Mouse (Mus musculus): ENCODE measurements around the gene Igfbp2. TPM values are rescaled to one million over a fixed set of nuclear protein-coding genes. Genes with fewer than 3 reads are reported as not detected.

The Igfbp2 gene
- total and polyA plus RNA-seq, 2 experiments, result 500 to 1,009 TPM

GRCm38 (mm10) chr1:72815616-72816015 is 8.7 kb upstream of the Igfbp2 start:
- H3K4me3 ChIP-seq (ENCODE audit: insufficient read depth, low read depth, low read length), result no peak overlapping the region
- DNase-seq (ENCODE audit: extremely low read depth, low read depth, low spot score), result no peak
- H3K9ac ChIP-seq (ENCODE audit: low read depth, low read length), result no peak overlapping the region
- H3K27ac ChIP-seq (replicated peaks; ENCODE audit: insufficient read depth, low read depth, low read length), result no peak overlapping the region
- no peaks in the 10 kb centered on the region for H3K27me3 ChIP-seq (ENCODE audit: control insufficient read depth, insufficient read depth, low read length)
- WGBS, result 94% methylated on average over 3 of the region's 3 CpGs
- H3K79me2 ChIP-seq (ENCODE audit: control insufficient read depth, insufficient read depth, low read length), result no peaks in the 10 kb centered on the region
- TF ChIP-seq POLR2A (IDR thresholded peaks at IDR 0.05; ENCODE audit: extremely low read depth, insufficient read depth, low read length) (no peak), CTCF (IDR thresholded peaks at IDR 0.05; ENCODE audit: low read depth, low read length) (no peak)
- H3K36me3 ChIP-seq (ENCODE audit: control insufficient read depth, insufficient read depth, low read length), result no peaks in the 10 kb centered on the region
- no peaks in the 10 kb centered on the region for H3K4me1 ChIP-seq (ENCODE audit: control insufficient read depth, insufficient read depth, low read length)

DNA sequence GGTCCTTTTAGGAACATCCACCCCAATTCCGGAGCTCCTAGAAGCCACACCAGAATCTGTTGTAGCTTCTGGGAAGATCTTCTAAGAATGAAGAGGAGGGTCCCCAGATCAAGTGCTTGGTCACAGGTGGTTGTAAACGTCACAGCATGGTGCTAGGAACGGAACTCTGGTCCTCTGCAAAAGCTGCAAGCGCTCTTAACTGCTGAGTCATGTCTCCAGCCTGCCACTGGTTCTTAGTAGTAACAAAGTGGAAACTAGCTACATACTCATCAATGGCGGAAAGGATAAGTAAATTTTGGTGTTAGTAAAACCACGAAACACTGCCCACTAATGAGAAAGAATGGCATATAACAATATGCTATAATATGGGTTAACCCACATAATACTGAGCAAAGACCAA is 4.3 kb upstream of the Igfbp2 start:
- no peaks in the 10 kb centered on the region for H3K79me2 ChIP-seq (ENCODE audit: control insufficient read depth, insufficient read depth, low read length)
- H3K4me1 ChIP-seq (ENCODE audit: control insufficient read depth, insufficient read depth, low read length), result no peaks in the 10 kb centered on the region
- WGBS, result 91% methylated on average over 6 of the region's 6 CpGs
- no peaks in the 10 kb centered on the region for H3K36me3 ChIP-seq (ENCODE audit: control insufficient read depth, insufficient read depth, low read length)
- TF ChIP-seq CTCF (IDR thresholded peaks at IDR 0.05; ENCODE audit: low read depth, low read length) (no peak), POLR2A (IDR thresholded peaks at IDR 0.05; ENCODE audit: extremely low read depth, insufficient read depth, low read length) (no peak)
- DNase-seq (ENCODE audit: extremely low read depth, low read depth, low spot score), result no peak
- H3K4me3 ChIP-seq (ENCODE audit: insufficient read depth, low read depth, low read length), result no peak overlapping the region
- H3K27me3 ChIP-seq (ENCODE audit: control insufficient read depth, insufficient read depth, low read length), result no peaks in the 10 kb centered on the region
- H3K9ac ChIP-seq (ENCODE audit: low read depth, low read length), result no peak overlapping the region
- no peak overlapping the region for H3K27ac ChIP-seq (replicated peaks; ENCODE audit: insufficient read depth, low read depth, low read length)

GRCm38 (mm10) chr1:72822893-72823292 is 1.4 kb upstream of the Igfbp2 start:
- no peaks in the 10 kb centered on the region for H3K79me2 ChIP-seq (ENCODE audit: control insufficient read depth, insufficient read depth, low read length)
- 92% methylated on average over 10 of the region's 10 CpGs for WGBS
- DNase-seq (ENCODE audit: extremely low read depth, low read depth, low spot score), result no peak
- H3K4me1 ChIP-seq (ENCODE audit: control insufficient read depth, insufficient read depth, low read length), result no peaks in the 10 kb centered on the region
- H3K9ac ChIP-seq (ENCODE audit: low read depth, low read length), result no peak overlapping the region
- no peak for TF ChIP-seq POLR2A (IDR thresholded peaks at IDR 0.05; ENCODE audit: extremely low read depth, insufficient read depth, low read length)
- TF ChIP-seq CTCF (IDR thresholded peaks at IDR 0.05; ENCODE audit: low read depth, low read length), result no peak
- H3K27me3 ChIP-seq (ENCODE audit: control insufficient read depth, insufficient read depth, low read length), result no peaks in the 10 kb centered on the region
- H3K27ac ChIP-seq (replicated peaks; ENCODE audit: insufficient read depth, low read depth, low read length), result no peak overlapping the region
- no peaks in the 10 kb centered on the region; the same call in 1 of the 2 replicates for H3K36me3 ChIP-seq (ENCODE audit: control insufficient read depth, insufficient read depth, low read length)
- no peak overlapping the region for H3K4me3 ChIP-seq (ENCODE audit: insufficient read depth, low read depth, low read length)

GRCm38 (mm10) chr1:72824707-72825101 is 401 bp downstream of the Igfbp2 start:
- Histone ChIP-seq H3K4me1 (ENCODE audit: control insufficient read depth, insufficient read depth, low read length) (no peaks in the 10 kb centered on the region), H3K27ac (replicated peaks; ENCODE audit: insufficient read depth, low read depth, low read length) (peak overlapping the region; percentile 26), H3K36me3 (ENCODE audit: control insufficient read depth, insufficient read depth, low read length) (no peaks in the 10 kb centered on the region; the same call in 1 of the 2 replicates), H3K4me3 (ENCODE audit: insufficient read depth, low read depth, low read length) (peak overlapping the region; percentile 90), H3K9ac (ENCODE audit: low read depth, low read length) (peak overlapping the region; percentile 81), H3K79me2 (ENCODE audit: control insufficient read depth, insufficient read depth, low read length) (no peaks in the 10 kb centered on the region), H3K27me3 (ENCODE audit: control insufficient read depth, insufficient read depth, low read length) (no peaks in the 10 kb centered on the region)
- no peak for DNase-seq (ENCODE audit: extremely low read depth, low read depth, low spot score)
- under 1% methylated on average over 37 of the region's 37 CpGs for WGBS
- no peak for TF ChIP-seq POLR2A (IDR thresholded peaks at IDR 0.05; ENCODE audit: extremely low read depth, insufficient read depth, low read length)

DNA sequence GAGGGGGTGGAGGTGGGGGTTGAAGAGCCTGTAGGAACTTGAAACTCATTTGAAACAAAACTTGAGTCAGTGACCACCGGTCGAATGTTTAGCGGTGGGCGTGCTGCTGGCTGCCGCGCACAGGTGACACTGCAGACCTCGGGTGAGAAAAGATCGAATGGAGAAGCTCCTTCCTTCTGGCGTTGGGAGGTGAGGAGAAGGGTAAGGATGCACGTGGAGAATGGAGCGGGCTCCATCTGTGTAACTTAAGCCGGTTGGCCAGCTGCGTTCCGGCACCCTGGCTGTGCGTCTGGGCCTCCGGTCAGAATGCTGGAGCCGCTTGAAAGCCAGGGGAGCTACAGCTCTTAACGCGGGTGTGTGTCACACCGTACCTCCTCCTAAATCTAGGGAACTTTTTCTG is 983 bp downstream of the Igfbp2 start:
- TF ChIP-seq CTCF (IDR thresholded peaks at IDR 0.05; ENCODE audit: low read depth, low read length), result no peak
- no peak for TF ChIP-seq POLR2A (IDR thresholded peaks at IDR 0.05; ENCODE audit: extremely low read depth, insufficient read depth, low read length)
- Histone ChIP-seq H3K27me3 (ENCODE audit: control insufficient read depth, insufficient read depth, low read length) (no peaks in the 10 kb centered on the region), H3K4me3 (ENCODE audit: insufficient read depth, low read depth, low read length) (peak overlapping the region; percentile 90), H3K9ac (ENCODE audit: low read depth, low read length) (peak overlapping the region; percentile 81), H3K79me2 (ENCODE audit: control insufficient read depth, insufficient read depth, low read length) (no peaks in the 10 kb centered on the region), H3K27ac (replicated peaks; ENCODE audit: insufficient read depth, low read depth, low read length) (peak overlapping the region; percentile 26), H3K36me3 (ENCODE audit: control insufficient read depth, insufficient read depth, low read length) (no peaks in the 10 kb centered on the region; the same call in 1 of the 2 replicates), H3K4me1 (ENCODE audit: control insufficient read depth, insufficient read depth, low read length) (no peaks in the 10 kb centered on the region)
- WGBS, result 3% methylated on average over 20 of the region's 20 CpGs
- DNase-seq (ENCODE audit: extremely low read depth, low read depth, low spot score), result peak; percentile 34

GRCm38 (mm10) chr1:72825921-72826320 is 1.6 kb downstream of the Igfbp2 start:
- no peaks in the 10 kb centered on the region for H3K4me1 ChIP-seq (ENCODE audit: control insufficient read depth, insufficient read depth, low read length)
- no peaks in the 10 kb centered on the region for H3K79me2 ChIP-seq (ENCODE audit: control insufficient read depth, insufficient read depth, low read length)
- peak overlapping the region; percentile 38 for H3K4me3 ChIP-seq (ENCODE audit: insufficient read depth, low read depth, low read length)
- peaks cover 1% of the 10 kb centered on the region; the same call in 1 of the 2 replicates for H3K36me3 ChIP-seq (ENCODE audit: control insufficient read depth, insufficient read depth, low read length)
- H3K27ac ChIP-seq (replicated peaks; ENCODE audit: insufficient read depth, low read depth, low read length), result no peak overlapping the region
- 24% methylated on average over 4 of the region's 4 CpGs for WGBS
- DNase-seq (ENCODE audit: extremely low read depth, low read depth, low spot score), result peak; percentile 34
- TF ChIP-seq CTCF (IDR thresholded peaks at IDR 0.05; ENCODE audit: low read depth, low read length) (no peak), POLR2A (IDR thresholded peaks at IDR 0.05; ENCODE audit: extremely low read depth, insufficient read depth, low read length) (no peak)
- no peaks in the 10 kb centered on the region for H3K27me3 ChIP-seq (ENCODE audit: control insufficient read depth, insufficient read depth, low read length)
- peak overlapping the region; percentile 47 for H3K9ac ChIP-seq (ENCODE audit: low read depth, low read length)
